Mouse (Mus musculus): ENCODE measurements around the gene Pde9a. TPM values are rescaled to one million over a fixed set of nuclear protein-coding genes. Genes with fewer than 3 reads are reported as not detected.
A peak's percentile ranks its signal among the peaks of the same experiment; 100 is the strongest.

Pde9a gene
- polyA plus RNA-seq, 1 experiment from 2014 or later = 34.9 TPM

GRCm38 (mm10) chr17:31486616-31487198, 100.7 kb downstream of the Pde9a start:
- Histone ChIP-seq H3K4me2 (no peak overlapping the region), H3K9ac (no peak overlapping the region), H3K4me1 (peaks cover 16% of the 10 kb centered on the region; the same call in 1 of the 2 replicates), H3K4me3 (replicated peaks) (no peak overlapping the region), H3K27ac (no peak overlapping the region), H3K9me3 (replicated peaks) (no peaks in the 10 kb centered on the region), H3K36me3 (no peaks in the 10 kb centered on the region), H3K27me3 (no peaks in the 10 kb centered on the region; the same call in 1 of the 2 replicates)
- ATAC-seq (replicated peaks; ENCODE audit: low FRiP score) = no peak
- 69% methylated on average over 10 of the region's 10 CpGs for WGBS

GRCm38 (mm10) chr17:31487433-31488060, 101.5 kb downstream of the Pde9a start:
- WGBS = 30% methylated on average over 6 of the region's 6 CpGs
- no peaks in the 10 kb centered on the region for H3K36me3 ChIP-seq
- no peak overlapping the region for H3K4me2 ChIP-seq
- no peak for ATAC-seq (replicated peaks; ENCODE audit: low FRiP score)
- no peaks in the 10 kb centered on the region; the same call in 1 of the 2 replicates for H3K27me3 ChIP-seq
- no peak overlapping the region for H3K4me3 ChIP-seq (replicated peaks)
- no peak overlapping the region for H3K9ac ChIP-seq
- peak overlapping the region; percentile 45; the same call in 1 of the 2 replicates for H3K27ac ChIP-seq
- H3K9me3 ChIP-seq (replicated peaks) = no peaks in the 10 kb centered on the region
- peaks cover 15% of the 10 kb centered on the region; the same call in 1 of the 2 replicates for H3K4me1 ChIP-seq

- H3K4me1 ChIP-seq = peaks cover 14% of the 10 kb centered on the region; the same call in 1 of the 2 replicates
- H3K9me3 ChIP-seq (replicated peaks) = no peaks in the 10 kb centered on the region
- no peak overlapping the region for H3K9ac ChIP-seq
- peaks cover 15% of the 10 kb centered on the region for H3K36me3 ChIP-seq
- no peaks in the 10 kb centered on the region; the same call in 1 of the 2 replicates for H3K27me3 ChIP-seq
- no peak for ATAC-seq (replicated peaks; ENCODE audit: low FRiP score)
- H3K4me3 ChIP-seq (replicated peaks) = no peak overlapping the region
- no peak overlapping the region for H3K27ac ChIP-seq
- no peak overlapping the region for H3K4me2 ChIP-seq
Measured at GRCm38 (mm10) chr17:31491355-31491754, 105.3 kb downstream of the Pde9a start.

GRCm38 (mm10) chr17:31492416-31492815, 106.4 kb downstream of the Pde9a start:
- H3K4me3 ChIP-seq (replicated peaks) = no peak overlapping the region
- no peak for ATAC-seq (replicated peaks; ENCODE audit: low FRiP score)
- H3K27ac ChIP-seq = no peak overlapping the region
- H3K4me1 ChIP-seq = 0 out of 2 replicates have a peak, but pooled peaks cover 7% of the 10 kb centered on the region
- WGBS = 0% methylated on average over 2 of the region's 2 CpGs
- H3K4me2 ChIP-seq = no peak overlapping the region
- H3K27me3 ChIP-seq = no peaks in the 10 kb centered on the region; the same call in 1 of the 2 replicates
- H3K9ac ChIP-seq = no peak overlapping the region
- no peaks in the 10 kb centered on the region for H3K9me3 ChIP-seq (replicated peaks)
- peaks cover 25% of the 10 kb centered on the region for H3K36me3 ChIP-seq

- WGBS = 85% methylated on average over 1 of the region's 1 CpGs
- no peak for ATAC-seq (replicated peaks; ENCODE audit: low FRiP score)
Measured at GRCm38 (mm10) chr17:31494989-31495388, 109.0 kb downstream of the Pde9a start.

GRCm38 (mm10) chr17:31497726-31498125, 111.7 kb downstream of the Pde9a start:
- Histone ChIP-seq H3K27me3 (no peaks in the 10 kb centered on the region), H3K4me1 (no peaks in the 10 kb centered on the region), H3K9me3 (replicated peaks) (no peaks in the 10 kb centered on the region), H3K4me3 (replicated peaks) (no peak overlapping the region), H3K9ac (no peak overlapping the region), H3K4me2 (no peak overlapping the region), H3K36me3 (peaks cover 78% of the 10 kb centered on the region), H3K27ac (no peak overlapping the region)
- WGBS = 85% methylated on average over 6 of the region's 6 CpGs
- no peak for ATAC-seq (replicated peaks; ENCODE audit: low FRiP score)

More at GRCm38 (mm10) chr17:31494989-31495388, 109.0 kb downstream of the Pde9a start:
- no peak overlapping the region for H3K4me3 ChIP-seq (replicated peaks)
- no peak overlapping the region for H3K9ac ChIP-seq
- H3K27ac ChIP-seq = no peak overlapping the region
- no peaks in the 10 kb centered on the region for H3K4me1 ChIP-seq
- no peaks in the 10 kb centered on the region for H3K9me3 ChIP-seq (replicated peaks)
- H3K4me2 ChIP-seq = no peak overlapping the region
- peaks cover 51% of the 10 kb centered on the region for H3K36me3 ChIP-seq
- H3K27me3 ChIP-seq = no peaks in the 10 kb centered on the region; the same call in 1 of the 2 replicates

GRCm38 (mm10) chr17:31499725-31500124, 113.7 kb downstream of the Pde9a start:
- H3K9me3 ChIP-seq (replicated peaks) = no peaks in the 10 kb centered on the region
- H3K9ac ChIP-seq = no peak overlapping the region
- no peak for ATAC-seq (replicated peaks; ENCODE audit: low FRiP score)
- peaks cover 6% of the 10 kb centered on the region for H3K4me1 ChIP-seq
- H3K27me3 ChIP-seq = no peaks in the 10 kb centered on the region
- H3K27ac ChIP-seq = no peak overlapping the region
- H3K36me3 ChIP-seq = peaks cover 98% of the 10 kb centered on the region
- 92% methylated on average over 12 of the region's 12 CpGs for WGBS
- no peak overlapping the region for H3K4me2 ChIP-seq
- H3K4me3 ChIP-seq (replicated peaks) = no peak overlapping the region

- Histone ChIP-seq H3K27me3 (no peaks in the 10 kb centered on the region), H3K27ac (no peak overlapping the region), H3K9ac (no peak overlapping the region), H3K36me3 (peaks cover 96% of the 10 kb centered on the region), H3K4me2 (no peak overlapping the region), H3K4me1 (peaks cover 13% of the 10 kb centered on the region), H3K4me3 (replicated peaks) (no peak overlapping the region), H3K9me3 (replicated peaks) (no peaks in the 10 kb centered on the region)
- ATAC-seq (replicated peaks; ENCODE audit: low FRiP score) = no peak
- 94% methylated on average over 6 of the region's 8 CpGs for WGBS
Measured at GRCm38 (mm10) chr17:31500416-31500815, 114.4 kb downstream of the Pde9a start.

GRCm38 (mm10) chr17:31500908-31501307, 114.9 kb downstream of the Pde9a start:
- Histone ChIP-seq H3K4me3 (replicated peaks) (no peak overlapping the region), H3K9ac (no peak overlapping the region), H3K27ac (no peak overlapping the region), H3K4me2 (no peak overlapping the region), H3K36me3 (peaks cover 95% of the 10 kb centered on the region), H3K4me1 (peaks cover 18% of the 10 kb centered on the region), H3K27me3 (no peaks in the 10 kb centered on the region), H3K9me3 (replicated peaks) (no peaks in the 10 kb centered on the region)
- no peak for ATAC-seq (replicated peaks; ENCODE audit: low FRiP score)
- WGBS = 78% methylated on average over 3 of the region's 3 CpGs

- ATAC-seq (replicated peaks; ENCODE audit: low FRiP score) = no peak
- H3K27ac ChIP-seq = no peak overlapping the region
- H3K9ac ChIP-seq = no peak overlapping the region
- H3K36me3 ChIP-seq = peaks cover 93% of the 10 kb centered on the region
- 93% methylated on average over 12 of the region's 12 CpGs for WGBS
- H3K27me3 ChIP-seq = no peaks in the 10 kb centered on the region
- no peak overlapping the region for H3K4me3 ChIP-seq (replicated peaks)
- H3K9me3 ChIP-seq (replicated peaks) = no peaks in the 10 kb centered on the region
- peaks cover 28% of the 10 kb centered on the region for H3K4me1 ChIP-seq
- H3K4me2 ChIP-seq = no peak overlapping the region
Measured at GRCm38 (mm10) chr17:31502261-31502927, 116.4 kb downstream of the Pde9a start.

GRCm38 (mm10) chr17:31503337-31503736, 117.3 kb downstream of the Pde9a start:
- Histone ChIP-seq H3K27ac (no peak overlapping the region), H3K27me3 (no peaks in the 10 kb centered on the region), H3K9ac (no peak overlapping the region), H3K4me2 (no peak overlapping the region), H3K9me3 (replicated peaks) (no peaks in the 10 kb centered on the region), H3K4me1 (peaks cover 28% of the 10 kb centered on the region), H3K4me3 (replicated peaks) (no peak overlapping the region), H3K36me3 (peaks cover 93% of the 10 kb centered on the region)
- WGBS = 90% methylated on average over 12 of the region's 12 CpGs
- no peak for ATAC-seq (replicated peaks; ENCODE audit: low FRiP score)

- 90% methylated on average over 2 of the region's 2 CpGs for WGBS
- peaks cover 28% of the 10 kb centered on the region for H3K4me1 ChIP-seq
- H3K27me3 ChIP-seq = no peaks in the 10 kb centered on the region
- no peaks in the 10 kb centered on the region for H3K9me3 ChIP-seq (replicated peaks)
- H3K9ac ChIP-seq = no peak overlapping the region
- no peak overlapping the region for H3K4me2 ChIP-seq
- no peak for ATAC-seq (replicated peaks; ENCODE audit: low FRiP score)
- peaks cover 92% of the 10 kb centered on the region for H3K36me3 ChIP-seq
- no peak overlapping the region for H3K4me3 ChIP-seq (replicated peaks)
- no peak overlapping the region for H3K27ac ChIP-seq
Measured at GRCm38 (mm10) chr17:31503936-31504335, 117.9 kb downstream of the Pde9a start.

Data from kidney, embryonic 15.5 days (tissue).